ENCODE assay signal across 13 mouse cellular contexts in genomic region chr14:120960991-120961390, GRCm38 (mm10). TPM values are rescaled to one million over a fixed set of nuclear protein-coding genes. Genes with fewer than 3 reads are reported as not detected.
DNase-seq lines count a peak whose midpoint lies in the region; ATAC-seq lines count a peak whose summit lies in the region.
"Had no signal": no experiment of that assay in that cellular context is flagged by ENCODE, and none has a peak within 500 bp of the region (broad histone marks: within the 10 kb centered on the region; RNA-seq: fewer than 3 reads in every experiment).

No protein-coding gene starts in this region.

- no peaks in the 10 kb centered on the region for H3K36me3 ChIP-seq in kidney, embryonic 15.5 days
- no peaks in the 10 kb centered on the region for H3K36me3 ChIP-seq in forebrain, embryonic 13.5 days (ENCODE audit: poor library complexity, severe bottlenecking)
- H3K36me3 ChIP-seq in limb, embryonic 10.5 days, result no peaks in the 10 kb centered on the region
- H3K36me3 ChIP-seq: heart, embryonic 13.5 days; liver, embryonic 12.5 days had no signal

- H3K9me3 ChIP-seq in kidney, embryonic 15.5 days (replicated peaks), result no peaks in the 10 kb centered on the region
- no peaks in the 10 kb centered on the region; the same call in 1 of the 2 replicates for H3K9me3 ChIP-seq in forebrain, embryonic 13.5 days (replicated peaks)
- no peaks in the 10 kb centered on the region for H3K9me3 ChIP-seq in limb, embryonic 10.5 days (replicated peaks)
- H3K9me3 ChIP-seq: heart, embryonic 13.5 days; liver, embryonic 12.5 days had no signal

- no peak for DNase-seq in kidney, adult 11 months
- peak; percentile 56 for DNase-seq in Muller cell, postnatal 12 days (ENCODE audit: inconsistent ontology term)
- no peak for DNase-seq in limb, embryonic 10.5 days (ENCODE audit: low spot score)
- DNase-seq in thymus, postnatal 10 days (ENCODE audit: low spot score in 2 of 2), result no peak
- DNase-seq in spleen, postnatal 4 days (ENCODE audit: low spot score in 2 of 2), result no peak
- DNase-seq: cerebellum, postnatal 25 days; gastrocnemius, postnatal 25 days; thymus, adult 2 months had no signal

- H3K27me3 ChIP-seq in kidney, embryonic 15.5 days, result no peaks in the 10 kb centered on the region
- H3K27me3 ChIP-seq in forebrain, embryonic 13.5 days, result no peaks in the 10 kb centered on the region
- no peaks in the 10 kb centered on the region for H3K27me3 ChIP-seq in limb, embryonic 10.5 days (ENCODE audit: low read depth, poor library complexity, severe bottlenecking)
- H3K27me3 ChIP-seq: heart, embryonic 13.5 days; liver, embryonic 12.5 days had no signal

- no peak overlapping the region for H3K4me2 ChIP-seq in kidney, embryonic 15.5 days
- no peak overlapping the region for H3K4me2 ChIP-seq in forebrain, embryonic 13.5 days
- H3K4me2 ChIP-seq: heart, embryonic 13.5 days; liver, embryonic 12.5 days had no signal

- peak; percentile 79 for ATAC-seq in kidney, embryonic 15.5 days (replicated peaks; ENCODE audit: low FRiP score)
- peak; percentile 78; the same call in 1 of the 2 replicates for ATAC-seq in forebrain, embryonic 13.5 days
- ATAC-seq: inflammation-experienced regulatory T-cells, adult 6 months; liver, embryonic 12.5 days had no signal

- no peak overlapping the region for H3K4me3 ChIP-seq in kidney, embryonic 15.5 days (replicated peaks)
- H3K4me3 ChIP-seq in forebrain, embryonic 13.5 days, result no peak overlapping the region
- no peak overlapping the region for H3K4me3 ChIP-seq in limb, embryonic 10.5 days
- H3K4me3 ChIP-seq: heart, embryonic 13.5 days; liver, embryonic 12.5 days had no signal

- no peak overlapping the region for H3K27ac ChIP-seq in kidney, embryonic 15.5 days
- no peak overlapping the region for H3K27ac ChIP-seq in forebrain, embryonic 13.5 days
- peak overlapping the region; percentile 37; the same call in 1 of the 2 replicates for H3K27ac ChIP-seq in limb, embryonic 10.5 days
- H3K27ac ChIP-seq: heart, embryonic 13.5 days; liver, embryonic 12.5 days had no signal

- 45% methylated on average over 5 of the region's 5 CpGs for WGBS in kidney, embryonic 15.5 days
- 21% methylated on average over 5 of the region's 5 CpGs for WGBS in forebrain, embryonic 13.5 days
- WGBS in limb, embryonic 10.5 days, result 71% methylated on average over 5 of the region's 5 CpGs

- H3K9ac ChIP-seq in kidney, embryonic 15.5 days, result no peak overlapping the region
- H3K9ac ChIP-seq in forebrain, embryonic 13.5 days, result no peak overlapping the region
- H3K9ac ChIP-seq: heart, embryonic 13.5 days; liver, embryonic 12.5 days had no signal

- peaks cover 3% of the 10 kb centered on the region; the same call in 1 of the 2 replicates for H3K4me1 ChIP-seq in kidney, embryonic 15.5 days
- H3K4me1 ChIP-seq in forebrain, embryonic 13.5 days, result peaks cover 12% of the 10 kb centered on the region
- H3K4me1 ChIP-seq in limb, embryonic 10.5 days, result peaks cover 16% of the 10 kb centered on the region
- H3K4me1 ChIP-seq: heart, embryonic 13.5 days; liver, embryonic 12.5 days had no signal

RNA-seq across cellular contexts. Expression of gene Ipo5, which starts 50.0 kb away (rescaled TPM):
- 99.2 and 102 TPM in 2 replicates for polyA plus RNA-seq in kidney, embryonic 15.5 days (2015; fragmentation: Nextera tagmentation; extraction: Ambion mirVana)
- 89.2 and 103 TPM in 2 replicates for polyA plus RNA-seq in forebrain, embryonic 13.5 days (2015; fragmentation: Nextera tagmentation; extraction: Ambion mirVana)
- 122 and 139 TPM in 2 replicates for polyA plus RNA-seq in limb, embryonic 10.5 days (2016; fragmentation: Nextera tagmentation; extraction: Ambion mirVana)
